8 mouse cellular contexts compared by ENCODE assay signal in genomic region chr3:122984249-122985182, GRCm38 (mm10). TPM values are rescaled to one million over a fixed set of nuclear protein-coding genes. Genes with fewer than 3 reads are reported as not detected.
DNase-seq lines count a peak whose midpoint lies in the region; ATAC-seq and TF ChIP-seq lines count a peak whose summit lies in the region.

Usp53 (minus strand) TSS chr3:122984510.

- peak within 1 kb of the TSS; percentile 87 for H3K4me3 ChIP-seq in heart, embryonic 13.5 days
- H3K4me3 ChIP-seq in liver, embryonic 11.5 days (ENCODE audit: low read depth, low read length) = peak within 1 kb of the TSS; percentile 86
- H3K4me3 ChIP-seq in myocyte = peak within 1 kb of the TSS; percentile 51

- no peaks in the 10 kb centered on the region for H3K36me3 ChIP-seq in heart, embryonic 13.5 days
- no peaks in the 10 kb centered on the region for H3K36me3 ChIP-seq in liver, embryonic 11.5 days (ENCODE audit: control insufficient read depth, insufficient read depth, low read length)
- no peaks in the 10 kb centered on the region for H3K36me3 ChIP-seq in myocyte (ENCODE audit: control insufficient read depth, insufficient read depth)

- peak; percentile 75 for DNase-seq in c-Kit-negative CD71-positive TER-119-positive erythroid progenitor cells, embryonic 14.5 days (ENCODE audit: low read depth, low spot score)
- DNase-seq in fibroblast of lung, adult 2 months (ENCODE audit: low read depth) = peak; percentile 62
- peak; percentile 97 for DNase-seq in kidney, postnatal 10 days
- DNase-seq in liver, embryonic 11.5 days (ENCODE audit: low spot score) = peak; percentile 98
- peak; percentile 85 to 94 for DNase-seq in spleen, postnatal 4 days (ENCODE audit: low spot score in 2 of 2)

- H3K79me2 ChIP-seq in myocyte (ENCODE audit: control insufficient read depth, insufficient read depth) = peaks cover 22% of the 10 kb centered on the region

- H3K4me2 ChIP-seq in heart, embryonic 13.5 days = peak within 1 kb of the TSS; percentile 88
- H3K4me2 ChIP-seq in liver, embryonic 11.5 days = peak within 1 kb of the TSS; percentile 84
- H3K4me2 ChIP-seq in myocyte (ENCODE audit: low read depth) = peak within 1 kb of the TSS; percentile 99

- ATAC-seq in CD4-positive, CD25-positive, alpha-beta regulatory T cell, adult 4 months = peak; percentile 80
- ATAC-seq in heart, embryonic 13.5 days (ENCODE audit: extremely low read depth, insufficient number of reproducible peaks, low FRiP score, low TSS enrichment) = peak; percentile 99
- peak; percentile 99 for ATAC-seq in liver, embryonic 11.5 days (replicated peaks; ENCODE audit: low FRiP score)

- no peaks in the 10 kb centered on the region for H3K9me3 ChIP-seq in heart, embryonic 13.5 days
- no peaks in the 10 kb centered on the region for H3K9me3 ChIP-seq in liver, embryonic 11.5 days (ENCODE audit: control insufficient read depth, low read length)

- H3K27ac ChIP-seq in heart, embryonic 13.5 days (replicated peaks) = peak within 1 kb of the TSS; percentile 97
- peak within 1 kb of the TSS; percentile 88 for H3K27ac ChIP-seq in liver, embryonic 11.5 days (ENCODE audit: low read depth, low read length)

- peak within 1 kb of the TSS; percentile 95 for H3K9ac ChIP-seq in heart, embryonic 13.5 days
- peak within 1 kb of the TSS; percentile 89 for H3K9ac ChIP-seq in liver, embryonic 11.5 days (ENCODE audit: low read depth, low read length)

- peak; percentile 89 for TF ChIP-seq POLR2A in myocyte (IDR thresholded peaks at IDR 0.05; ENCODE audit: insufficient read length, low read depth)

- WGBS in heart, embryonic 13.5 days = under 1% methylated on average over 70 of the region's 94 CpGs
- under 1% methylated on average over 93 of the region's 94 CpGs for WGBS in liver, embryonic 11.5 days

- peaks cover 32% of the 10 kb centered on the region for H3K4me1 ChIP-seq in heart, embryonic 13.5 days
- H3K4me1 ChIP-seq in liver, embryonic 11.5 days (replicated peaks; ENCODE audit: control insufficient read depth, insufficient read depth, low read length) = peaks cover 10% of the 10 kb centered on the region; the same call in 1 of the 2 replicates

- H3ac ChIP-seq in myocyte (ENCODE audit: control insufficient read depth, insufficient read length) = peak within 1 kb of the TSS; percentile 77

- no peaks in the 10 kb centered on the region for H3K27me3 ChIP-seq in heart, embryonic 13.5 days (replicated peaks)
- no peaks in the 10 kb centered on the region for H3K27me3 ChIP-seq in liver, embryonic 11.5 days (replicated peaks; ENCODE audit: control insufficient read depth, insufficient read depth, low read length)
- no peaks in the 10 kb centered on the region for H3K27me3 ChIP-seq in myocyte (ENCODE audit: control insufficient read depth, insufficient read depth, insufficient read length)

TF ChIP-seq in myocyte, 11 proteins besides CTCF, POLR2A, EP300 and RAD21:
- TF ChIP-seq MYOD1 (IDR thresholded peaks at IDR 0.05; ENCODE audit: control insufficient read depth in 1 of 3, insufficient read length in 2 of 3, low read depth in 2 of 3) = peak in 2 of 3 experiments; percentile 25 to 28
- peak; percentile 7 for TF ChIP-seq TCF3 (IDR thresholded peaks at IDR 0.05; ENCODE audit: insufficient read length, low read depth)
- TF ChIP-seq TCF12 (IDR thresholded peaks at IDR 0.05; ENCODE audit: insufficient read depth, poor library complexity, severe bottlenecking) = no peak
- TF ChIP-seq CEBPB (IDR thresholded peaks at IDR 0.05; ENCODE audit: insufficient read depth, poor library complexity, severe bottlenecking) = no peak
- peak; percentile 8 for TF ChIP-seq SRF (IDR thresholded peaks at IDR 0.05; ENCODE audit: control insufficient read depth, insufficient read length, low read depth)
- no peak for TF ChIP-seq E2F4 (IDR thresholded peaks at IDR 0.05; ENCODE audit: insufficient read depth)
- TF ChIP-seq MAX (IDR thresholded peaks at IDR 0.05; ENCODE audit: low read depth) = no peak
- no peak for TF ChIP-seq USF1 (IDR thresholded peaks at IDR 0.05; ENCODE audit: low read depth)
- TF ChIP-seq REST (IDR thresholded peaks at IDR 0.05; ENCODE audit: insufficient read depth, insufficient read length) = no peak
- peak; percentile 97 for TF ChIP-seq POLR2AphosphoS2 (IDR thresholded peaks at IDR 0.05; ENCODE audit: insufficient read length, low read depth)
- TF ChIP-seq MYOG (IDR thresholded peaks at IDR 0.05; ENCODE audit: control insufficient read depth in 1 of 3, insufficient read depth in 1 of 3, insufficient read length in 2 of 3, low read depth in 2 of 3) = peak in 1 of 3 experiments; percentile 30
TF ChIP-seq in myocyte: peak in this region for 5.

RNA-seq across cellular contexts. Expression of gene Usp53, which starts in this region (rescaled TPM):
- 10 to 100 TPM; 14.9 to 18.4 TPM for polyA plus RNA-seq in CD4-positive, CD25-positive, alpha-beta regulatory T cell, adult 4 months (2017; shearing (Covaris generic))
- 6.6 and 8.2 TPM in 2 replicates for polyA plus RNA-seq in heart, embryonic 13.5 days (2015; fragmentation: Nextera tagmentation; extraction: Ambion mirVana)
- polyA plus RNA-seq in liver, embryonic 11.5 days (2014; fragmentation: Nextera tagmentation; extraction: Ambion mirVana) = 4.1 TPM in 2 replicates
- polyA plus RNA-seq in myocyte (2012; fragmentation: generic; extraction: Trizol) = 1.7 TPM

Comparison
In these comparisons a context has a peak if more than half of its experiments do, and no peak if none do; other contexts are left out.
1. Peak in every context shown above with its lines: DNase-seq, ATAC-seq, H3K4me3 ChIP-seq and H3K27ac ChIP-seq.